Mouse (Mus musculus): ENCODE results near the gene Mks1.

GRCm38 (mm10) chr11:87840676-87841075 is 12.3 kb upstream of the Mks1 start:
- TF ChIP-seq CTCF (IDR thresholded peaks at IDR 0.05; ENCODE audit: borderline replicate concordance, insufficient read depth, low read length) (no peak), POLR2A (IDR thresholded peaks at IDR 0.05; ENCODE audit: low read depth, low read length) (no peak)
